Mouse (Mus musculus) fat pad, adult 2 months (tissue): ENCODE measurements around the gene Drc1.

Experiments
- DNase-seq: peaks from one replicate; pipeline ENCODE4 v3.0.0-alpha.2; 2011; ENCODE audit warnings: low read depth, low spot score; ENCODE audit errors: extremely low read depth

The Drc1 gene

DNA sequence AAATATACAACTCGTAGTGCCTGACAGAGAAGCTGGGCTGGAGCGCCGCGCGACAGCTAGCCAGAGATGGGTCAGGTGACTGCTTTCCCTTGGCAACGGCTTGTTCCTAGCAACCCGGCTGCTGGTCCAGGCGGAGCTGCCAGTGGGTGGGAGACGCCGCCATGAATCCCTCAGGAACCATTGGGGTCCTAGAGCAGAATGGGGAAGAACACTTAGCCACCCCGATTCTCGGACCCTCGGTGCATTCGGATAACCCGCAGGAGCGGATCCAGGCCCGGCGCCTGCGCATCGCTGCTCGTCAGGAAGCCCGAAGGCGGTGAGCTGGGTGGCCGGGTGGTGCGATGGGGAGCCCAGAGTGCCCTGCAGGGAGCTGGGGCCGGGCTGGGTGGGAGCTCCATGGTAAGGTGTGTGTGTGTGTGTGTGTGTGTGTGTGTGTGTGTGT is at the start of gene Drc1:
Drc1 (plus strand) TSS at position 98 of the 442 bp plus-strand sequence.
- DNase-seq, result no peak

DNA sequence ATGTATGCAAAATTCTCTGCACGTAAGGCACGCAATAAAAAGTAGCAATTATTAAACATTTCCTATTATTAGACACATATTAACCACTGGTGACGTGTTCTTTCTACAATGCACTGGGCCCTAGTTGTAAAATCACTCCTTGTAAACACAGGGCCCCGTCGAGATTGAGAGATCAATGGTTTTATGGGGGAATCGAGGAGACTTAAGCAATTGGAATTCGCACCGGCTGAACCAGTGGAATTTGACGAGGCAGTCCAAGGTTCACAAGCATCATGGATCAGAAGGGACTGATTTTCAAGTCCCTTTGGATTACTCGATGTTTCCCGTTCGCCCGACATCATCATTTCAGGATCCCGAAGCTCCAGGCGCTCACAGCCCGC is 49.3 kb upstream of the Drc1 start:
- no peak for DNase-seq

DNA sequence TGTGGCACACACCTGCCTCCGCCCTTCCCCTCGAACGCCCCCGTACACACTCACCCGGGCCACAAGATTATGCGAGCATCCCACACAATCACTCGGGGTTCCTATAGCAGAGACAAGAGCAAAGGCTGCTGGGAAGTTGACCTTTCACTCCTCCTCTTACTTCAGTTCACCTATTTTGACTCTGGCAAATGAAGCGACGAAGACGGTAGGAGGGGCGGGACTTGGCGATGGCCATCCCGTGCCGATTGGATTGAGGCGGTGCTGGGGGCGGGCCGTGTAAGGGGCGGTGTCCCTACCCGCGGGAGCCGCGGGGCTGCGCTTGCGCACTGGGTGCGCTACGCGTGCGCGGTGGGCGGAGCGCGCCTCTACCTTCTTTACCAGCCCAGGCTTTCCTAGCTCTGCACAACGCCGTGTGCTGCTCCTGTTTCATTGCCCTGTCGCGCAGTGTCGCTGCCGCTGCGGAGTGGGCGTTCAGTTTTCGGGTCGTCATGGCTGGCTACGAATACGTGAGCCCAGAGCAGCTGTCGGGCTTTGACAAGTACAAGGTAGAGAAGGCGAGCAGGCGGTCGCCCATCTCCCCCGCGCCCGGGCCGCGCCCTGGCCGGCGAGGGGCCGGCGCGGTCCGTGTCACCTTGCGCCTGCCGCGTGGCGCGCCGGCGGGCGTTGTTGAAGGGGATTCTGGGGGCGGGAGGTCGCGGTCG is 48.8 kb upstream of the Drc1 start, which contains the start of gene Selenoi:
Selenoi (plus strand) TSS at position 311 of the 701 bp plus-strand sequence.
- DNase-seq, result peak; percentile 90

DNA sequence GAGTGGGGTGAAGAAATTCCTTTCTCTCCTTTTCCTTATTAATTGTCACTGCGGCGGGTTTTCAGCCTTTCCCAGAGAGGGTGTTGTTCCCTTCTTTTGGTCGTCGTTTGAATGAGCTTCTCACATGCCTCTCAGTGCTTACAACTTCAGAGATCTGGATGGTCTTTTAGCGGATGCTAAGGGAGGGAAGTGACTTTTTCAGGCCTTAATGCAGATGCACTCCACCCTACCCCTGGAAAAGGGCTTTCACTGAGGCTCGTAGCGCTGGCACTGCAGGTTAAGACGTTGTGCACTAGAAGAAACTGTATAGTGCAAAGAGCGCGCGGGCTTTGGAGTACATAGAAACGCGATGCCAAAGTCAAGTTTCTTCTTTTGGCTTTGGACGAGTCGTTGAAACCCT is 48.1 kb upstream of the Drc1 start:
- no peak for DNase-seq

DNA sequence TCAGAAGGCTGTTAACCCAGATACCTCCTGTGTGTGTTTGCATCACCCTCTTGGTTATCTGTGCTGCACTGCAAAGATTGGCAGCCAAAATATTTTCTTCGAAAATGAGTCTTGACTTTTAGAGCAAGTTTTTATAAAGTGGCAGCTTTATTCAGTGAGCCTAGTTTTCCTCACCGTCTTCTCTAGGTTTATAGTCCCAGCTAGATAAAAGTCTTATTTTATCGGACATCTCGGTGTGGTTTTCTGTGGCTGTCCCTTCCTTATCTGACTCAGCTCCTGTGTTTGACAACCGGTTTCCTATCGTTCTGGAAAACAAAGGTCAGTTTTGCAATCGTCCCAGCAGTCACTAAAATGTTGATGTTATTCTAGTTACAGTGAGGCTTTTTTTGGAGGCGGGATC is 47.2 kb upstream of the Drc1 start:
- no peak for DNase-seq

DNA sequence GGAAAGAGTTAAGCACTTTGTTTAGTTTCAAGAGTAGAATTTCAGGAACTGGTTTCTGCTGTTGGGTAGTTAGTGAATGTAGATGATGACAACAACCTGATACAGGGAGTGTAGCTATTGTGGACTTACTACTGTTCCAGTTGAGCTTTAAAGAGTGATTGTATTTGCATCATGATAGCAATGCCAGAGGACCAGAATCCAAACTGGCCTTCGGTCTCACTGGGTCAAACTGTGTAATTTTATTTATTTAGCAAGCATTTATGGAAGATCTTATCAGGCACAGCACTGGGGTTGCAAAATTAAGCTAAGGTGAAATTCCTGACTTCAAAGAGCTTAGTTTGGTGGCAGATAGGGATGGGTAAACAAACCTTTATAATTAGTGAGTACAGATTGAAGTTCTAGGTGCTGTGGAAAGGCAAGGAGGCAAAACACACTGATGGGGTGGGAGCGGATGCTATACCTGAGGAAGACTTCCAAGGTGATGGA is 45.5 kb upstream of the Drc1 start:
- DNase-seq, result no peak

DNA sequence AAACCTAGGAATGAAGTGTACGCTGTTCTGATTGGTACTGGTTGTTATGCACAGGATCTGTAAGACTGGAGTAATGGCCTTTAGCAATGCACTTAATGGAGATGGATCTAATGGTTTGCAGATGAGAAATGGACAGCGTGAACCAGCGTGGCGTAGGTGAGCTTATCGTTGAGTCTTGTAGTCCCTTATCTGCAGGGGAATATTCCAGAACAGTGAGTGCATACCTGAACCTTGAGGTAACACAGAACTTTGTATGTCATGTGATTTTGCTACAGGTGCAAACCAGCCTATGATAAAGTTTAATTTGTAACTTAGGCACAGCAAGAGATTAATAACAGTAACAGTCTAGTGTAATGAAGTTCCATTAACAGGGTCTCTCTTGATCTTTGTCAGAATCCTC is 42.7 kb upstream of the Drc1 start:
- DNase-seq, result no peak

DNA sequence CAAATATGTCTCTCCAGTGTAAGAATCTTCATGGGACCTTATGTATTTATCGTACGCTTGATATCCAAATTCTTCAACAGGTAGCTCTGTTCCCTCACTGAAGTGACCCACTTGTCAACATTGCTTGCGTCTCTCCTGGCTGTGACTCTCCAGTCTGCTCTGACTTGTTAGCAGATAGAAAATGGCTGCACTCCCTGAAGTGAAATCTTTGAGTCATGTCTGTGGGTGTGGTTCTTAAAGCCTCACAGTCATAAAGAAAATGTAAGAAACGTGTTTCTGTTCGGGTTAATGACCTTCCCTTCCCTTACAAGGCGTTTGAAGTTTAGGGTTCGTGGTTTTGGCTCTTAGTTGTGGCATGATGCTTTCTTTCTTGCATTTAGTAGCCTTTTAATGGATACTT is 40.6 kb upstream of the Drc1 start:
- no peak for DNase-seq

DNA sequence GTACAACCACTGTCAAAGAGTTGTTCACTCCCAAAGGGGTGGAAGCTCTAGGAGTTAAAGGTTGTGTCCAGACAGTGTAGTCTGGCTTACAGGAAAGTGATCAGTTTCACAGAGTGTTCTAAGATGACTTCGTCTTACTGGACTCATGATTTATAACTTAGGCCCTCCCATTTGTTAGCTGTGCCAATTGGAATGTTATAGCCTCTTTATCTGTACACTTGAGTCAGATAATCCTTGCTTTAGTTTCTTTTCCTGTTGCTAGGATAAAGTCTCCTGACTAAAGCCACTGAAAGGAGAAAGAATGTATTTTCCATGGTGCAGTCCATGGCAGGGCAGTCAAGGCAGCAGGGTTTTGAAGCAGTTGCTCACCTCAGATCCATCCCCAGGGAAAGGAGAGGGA is 38.8 kb upstream of the Drc1 start:
- DNase-seq, result no peak

DNA sequence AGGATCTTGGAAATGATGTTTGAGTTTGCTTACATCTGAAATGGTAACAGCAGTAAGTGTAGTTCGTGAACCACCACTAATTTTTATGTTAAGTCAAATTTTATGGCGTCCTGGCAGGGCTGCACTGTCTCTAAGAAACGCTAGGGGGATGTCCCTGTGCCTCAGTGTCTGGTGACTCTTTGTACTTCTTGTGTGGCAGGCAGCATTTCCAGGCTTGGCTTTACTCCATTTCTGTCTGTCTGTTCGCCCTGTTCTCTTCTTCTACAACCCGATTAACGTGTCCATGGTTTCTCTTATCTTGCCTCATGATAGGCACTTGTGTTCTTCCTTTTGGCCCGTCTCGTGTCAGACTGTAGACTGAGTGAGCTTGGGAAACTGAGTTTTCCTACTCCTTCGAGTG is 37.4 kb upstream of the Drc1 start:
- no peak for DNase-seq

DNA sequence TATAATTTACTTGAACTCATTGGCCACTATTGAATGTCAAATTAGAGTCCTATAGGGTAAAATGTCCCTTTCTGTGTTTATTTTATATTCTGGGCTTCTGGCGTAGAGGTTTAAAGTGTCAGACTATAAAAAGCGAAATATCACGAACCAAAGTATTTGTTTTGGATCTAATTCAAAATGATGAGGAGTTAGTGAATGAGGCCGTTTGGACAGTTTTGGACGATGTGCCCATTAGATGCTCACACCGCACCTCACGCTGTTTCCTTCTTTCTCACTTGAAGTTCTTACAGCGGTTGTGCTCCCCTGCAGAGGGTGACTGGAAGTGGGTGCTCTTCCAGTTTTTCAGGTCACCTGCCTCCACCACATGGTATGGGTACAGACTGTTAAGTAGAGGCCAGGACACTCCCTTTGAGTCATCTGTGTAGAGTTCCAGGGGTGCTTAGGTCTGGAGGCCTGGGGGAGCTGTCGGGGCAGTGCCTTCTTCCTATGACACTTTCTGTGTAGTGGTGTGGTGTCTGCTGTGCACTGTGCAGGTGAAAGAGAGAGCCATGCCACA is 35.2 kb upstream of the Drc1 start:
- no peak for DNase-seq

DNA sequence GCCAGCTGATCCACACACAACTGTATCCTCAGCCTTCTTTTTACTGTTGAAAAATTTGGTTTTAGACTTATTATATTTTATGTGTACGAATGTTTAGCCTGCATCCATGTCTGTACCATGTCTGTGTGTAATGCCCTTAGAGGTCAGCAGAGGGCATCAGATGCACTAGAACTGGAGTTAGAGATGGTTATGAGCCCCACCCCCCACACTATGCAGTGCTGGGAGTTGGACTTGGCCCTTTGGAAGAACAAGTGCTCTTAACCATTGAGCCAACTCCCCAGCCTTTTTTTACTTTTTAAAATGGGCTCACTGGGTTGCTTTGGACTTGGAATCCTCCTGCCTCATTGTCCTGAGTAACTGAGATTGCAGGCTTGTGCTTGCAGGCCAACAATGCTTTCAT is 33.5 kb upstream of the Drc1 start:
- DNase-seq, result no peak

DNA sequence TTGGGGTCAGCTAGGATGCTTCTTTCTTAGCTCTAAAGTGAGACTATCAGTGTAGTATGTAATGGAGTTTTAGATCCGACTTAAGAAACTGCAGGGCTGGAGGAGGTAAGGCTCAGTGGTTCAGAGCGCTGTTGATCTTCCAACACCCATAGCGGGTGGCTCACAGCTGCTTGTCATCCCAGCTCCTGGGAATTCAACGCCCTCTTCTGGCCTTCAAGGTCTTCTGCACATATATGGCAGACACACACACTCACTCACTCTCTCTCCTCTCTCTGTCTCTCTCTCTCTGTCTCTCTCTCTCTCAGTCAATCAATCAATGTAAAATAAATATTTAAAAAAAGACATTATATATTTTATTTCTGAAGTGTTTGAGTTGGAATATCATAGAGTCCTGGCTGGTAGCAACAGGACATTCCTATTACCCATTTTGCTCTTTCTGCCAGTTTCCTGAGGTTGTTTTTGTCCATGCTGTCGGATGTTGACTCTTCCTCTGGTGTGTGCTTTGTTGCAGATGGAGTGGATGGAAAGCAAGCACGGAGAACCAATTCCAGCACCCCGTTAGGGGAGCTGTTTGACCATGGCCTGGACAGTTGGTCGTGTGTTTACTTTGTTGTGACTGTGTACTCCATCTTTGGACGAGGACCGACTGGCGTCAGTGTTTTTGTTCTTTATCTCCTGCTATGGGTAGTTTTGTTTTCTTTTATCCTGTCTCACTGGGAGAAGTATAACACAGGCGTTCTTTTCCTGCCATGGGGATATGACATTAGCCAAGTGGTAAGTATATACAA is 25.4 kb upstream of the Drc1 start:
- DNase-seq, result no peak

DNA sequence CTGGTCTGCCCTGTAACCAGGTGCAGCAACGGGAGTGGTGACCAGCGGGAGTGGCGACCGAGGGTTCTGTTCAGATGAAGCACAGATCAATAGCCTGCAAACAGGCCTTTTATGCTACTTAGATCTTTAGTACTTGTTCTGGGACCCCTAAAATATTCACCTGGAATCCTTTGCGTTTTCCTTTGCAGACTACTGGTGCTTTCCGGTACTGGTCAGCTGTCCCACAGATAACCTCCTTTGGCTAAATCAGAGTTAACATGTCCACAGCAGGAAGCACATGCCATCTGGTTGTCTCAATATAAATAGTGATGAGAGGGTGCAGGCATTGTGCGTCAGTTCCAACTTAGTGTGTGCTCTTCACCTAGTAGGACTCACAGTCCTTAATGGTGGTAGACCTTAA is 22.4 kb upstream of the Drc1 start:
- DNase-seq, result no peak

DNA sequence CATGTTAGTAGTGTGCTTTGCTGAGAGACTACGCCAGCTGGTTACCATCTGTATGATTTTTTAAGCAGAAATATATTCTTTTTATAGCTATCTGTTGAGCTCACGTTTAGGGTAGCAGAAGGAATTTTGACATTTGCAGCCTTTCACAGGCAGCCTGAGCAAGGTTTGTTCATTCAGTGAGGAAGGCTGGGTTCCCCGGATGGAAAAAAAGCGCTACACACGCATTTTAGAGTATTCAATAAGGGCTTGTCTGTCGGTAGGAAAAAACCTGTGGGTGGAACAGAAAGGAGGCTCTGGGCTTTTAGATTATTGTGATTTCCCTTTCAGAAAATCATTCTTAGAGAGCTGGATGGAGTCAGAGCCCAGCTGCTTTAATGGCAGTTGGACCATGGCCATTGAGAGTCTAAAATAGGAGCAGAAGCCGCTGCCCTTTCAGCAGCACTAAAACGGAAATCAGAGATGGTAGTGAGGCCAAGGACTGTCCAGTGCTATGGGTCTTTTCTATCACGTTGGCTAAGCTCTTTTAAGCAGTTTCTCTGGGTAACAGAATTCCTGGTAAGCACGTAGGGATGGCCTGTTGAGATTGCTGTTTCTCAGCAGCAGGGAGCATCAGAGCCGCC is 10.5 kb upstream of the Drc1 start:
- no peak for DNase-seq

DNA sequence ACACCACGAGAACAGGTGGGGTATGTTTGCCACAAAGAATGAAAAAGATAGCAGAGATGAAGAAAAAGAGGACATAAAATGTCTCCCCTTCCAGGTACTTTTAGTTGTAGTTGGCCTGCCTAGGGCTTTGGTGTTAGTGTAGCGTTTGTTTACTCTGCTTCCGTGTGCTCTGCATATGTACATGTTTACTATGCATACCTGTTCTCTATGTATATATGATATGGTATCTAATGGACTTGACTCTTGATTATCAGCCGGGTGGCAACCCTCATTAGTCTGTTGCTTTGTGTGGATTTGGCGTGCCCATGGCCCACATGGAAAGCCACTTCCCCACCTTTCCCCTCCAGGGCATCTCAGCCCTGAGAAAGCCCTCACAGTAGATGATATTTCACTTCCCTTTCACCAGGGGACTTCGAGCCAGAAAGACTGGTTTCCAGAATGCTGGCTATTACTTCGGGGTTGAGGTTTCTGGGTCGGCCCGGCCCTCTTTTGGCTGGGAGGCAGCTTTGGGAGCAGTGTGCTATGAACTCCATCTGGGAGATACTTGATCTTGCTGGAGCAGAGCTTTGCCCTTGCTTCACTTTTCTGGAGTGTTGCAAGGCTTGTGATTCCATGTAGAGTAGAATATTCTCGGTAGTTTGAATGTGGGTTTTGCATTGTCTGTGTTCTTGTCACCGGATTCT is 9.4 kb upstream of the Drc1 start:
- no peak for DNase-seq

DNA sequence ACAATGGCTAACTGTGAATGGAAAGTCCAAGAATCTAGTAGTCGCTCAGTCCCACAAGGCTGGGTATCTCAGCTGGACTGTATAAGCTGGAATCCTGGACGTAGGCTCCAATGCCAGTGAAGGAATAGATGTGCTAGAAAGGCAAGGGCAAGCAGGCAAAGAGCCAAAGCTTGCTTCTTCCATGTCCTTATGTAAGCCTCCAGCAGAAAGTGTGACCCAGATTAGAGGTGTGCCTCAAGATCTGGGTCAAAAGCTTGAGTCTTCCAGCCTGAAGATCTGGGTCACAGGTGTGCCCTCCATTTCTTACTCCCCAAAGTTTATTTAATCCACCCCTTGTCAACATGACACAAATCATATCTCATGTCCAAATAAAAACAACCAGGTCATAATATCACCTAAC is 4.8 kb upstream of the Drc1 start:
- DNase-seq, result no peak

DNA sequence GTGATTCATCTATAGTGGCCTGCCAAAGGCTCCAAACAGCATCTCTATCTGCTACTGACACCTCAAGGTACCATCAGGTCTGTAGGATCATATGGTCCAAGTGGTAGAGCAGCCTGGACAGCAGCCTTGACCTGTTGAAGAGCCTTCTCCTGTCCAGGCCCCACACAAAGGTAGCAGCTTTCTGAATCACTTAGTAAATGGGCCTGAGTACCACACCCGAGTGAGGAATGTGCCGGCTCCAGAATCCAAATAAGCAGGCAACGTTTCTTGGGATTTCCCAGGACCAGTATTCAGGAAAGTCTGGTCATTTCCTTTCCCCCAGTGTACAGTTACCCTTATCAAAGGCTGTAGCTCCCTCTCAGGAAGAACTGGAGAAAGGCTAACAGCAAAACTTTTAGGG is 2.2 kb upstream of the Drc1 start:
- no peak for DNase-seq

DNA sequence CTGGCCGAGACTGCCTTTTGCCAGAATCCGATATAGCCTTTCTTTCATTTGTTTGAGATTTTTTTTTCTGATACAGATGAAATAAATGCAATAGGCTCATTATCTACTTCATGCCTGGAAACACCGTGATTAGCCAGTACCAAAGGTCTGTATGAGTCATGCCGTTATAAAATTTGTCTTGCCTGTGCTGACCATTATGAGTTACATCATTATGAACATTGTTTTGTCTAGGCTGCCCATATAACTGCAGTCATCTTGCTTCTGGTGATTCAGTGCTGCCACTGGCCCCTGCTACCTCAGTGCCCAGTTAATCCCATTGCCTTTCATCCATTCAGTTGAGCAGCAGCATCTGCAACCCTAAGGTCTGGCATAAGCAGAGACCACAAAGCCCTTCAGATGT is 1.7 kb upstream of the Drc1 start:
- no peak for DNase-seq

DNA sequence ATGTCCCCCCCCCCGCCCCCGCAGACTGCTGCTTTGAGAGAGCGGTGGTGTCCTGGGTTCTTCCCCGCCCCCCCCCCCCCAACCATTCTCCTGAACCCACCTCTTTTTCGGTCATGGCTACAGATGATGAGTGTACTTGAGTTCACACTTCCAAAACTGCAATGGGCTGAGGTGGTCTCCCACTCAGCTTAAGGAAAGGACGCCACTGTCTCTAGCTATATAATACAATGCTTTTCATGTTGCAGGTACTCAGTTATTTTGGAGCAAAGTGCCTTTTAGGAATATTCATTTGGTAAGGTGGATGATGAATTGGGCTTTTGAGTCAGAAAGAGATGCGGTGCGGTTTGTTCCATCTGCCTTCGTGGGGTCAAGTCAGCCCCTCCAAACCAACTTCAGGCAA is 324 bp upstream of the Drc1 start:
- DNase-seq, result no peak
